Mouse (Mus musculus) cerebral cortex, adult 2 months (tissue): ENCODE data around the gene Tuba1a.

Experiments
- WGBS: fragments of 180-500 bp; shearing (Covaris S2); methylation state at CpG from one replicate; pipeline ENCODE4 v1.1.7; 2018; 5-methylcytosine and 5-hydroxymethylcytosine counted together

Gene Tuba1a

DNA sequence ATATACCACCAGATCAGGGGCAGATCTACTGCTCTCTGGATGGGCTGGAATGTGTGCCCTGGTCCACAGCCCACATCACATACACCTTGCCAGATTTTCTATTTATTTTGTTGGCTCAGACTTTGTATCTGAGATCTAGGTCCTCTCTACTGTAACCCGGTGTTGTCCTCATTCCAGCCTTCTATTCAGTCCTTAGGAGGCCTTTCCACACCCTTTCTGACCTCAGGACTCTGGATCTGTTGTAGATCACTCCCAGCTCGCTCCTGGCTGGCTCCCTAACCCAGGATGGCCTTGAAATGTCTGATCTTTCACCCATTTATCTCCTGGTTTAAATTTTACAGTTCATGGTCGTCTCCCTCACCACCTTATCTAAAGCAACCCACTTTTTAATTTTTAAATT is 28.8 kb downstream of the Tuba1a start:
- WGBS, result 90% methylated on average over 3 of the region's 3 CpGs

DNA sequence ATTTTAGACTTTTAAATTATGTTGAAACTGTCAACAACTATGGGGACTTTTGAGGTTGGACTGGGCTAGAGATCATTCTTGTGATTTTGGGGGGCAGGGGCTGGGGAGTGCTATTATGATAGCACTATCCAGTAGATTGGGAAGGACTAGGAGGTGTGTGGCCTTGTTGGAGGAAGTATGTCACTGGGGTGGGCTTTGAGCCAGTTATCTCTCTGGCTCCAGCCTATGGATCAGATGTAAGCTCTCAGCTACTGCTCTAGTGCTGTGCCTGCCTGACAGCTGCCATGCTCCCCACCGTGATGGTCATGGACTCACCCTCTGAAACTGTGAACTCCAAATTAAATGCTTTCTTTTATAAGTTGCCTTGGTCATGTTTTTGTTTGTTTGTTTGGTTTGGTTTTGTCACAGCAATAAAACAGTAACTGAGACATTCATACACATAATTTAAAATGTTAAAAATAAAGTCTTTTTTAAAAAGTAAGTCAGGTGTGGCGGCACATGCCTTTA is 30.4 kb downstream of the Tuba1a start:
- WGBS, result 83% methylated on average over 2 of the region's 2 CpGs

DNA sequence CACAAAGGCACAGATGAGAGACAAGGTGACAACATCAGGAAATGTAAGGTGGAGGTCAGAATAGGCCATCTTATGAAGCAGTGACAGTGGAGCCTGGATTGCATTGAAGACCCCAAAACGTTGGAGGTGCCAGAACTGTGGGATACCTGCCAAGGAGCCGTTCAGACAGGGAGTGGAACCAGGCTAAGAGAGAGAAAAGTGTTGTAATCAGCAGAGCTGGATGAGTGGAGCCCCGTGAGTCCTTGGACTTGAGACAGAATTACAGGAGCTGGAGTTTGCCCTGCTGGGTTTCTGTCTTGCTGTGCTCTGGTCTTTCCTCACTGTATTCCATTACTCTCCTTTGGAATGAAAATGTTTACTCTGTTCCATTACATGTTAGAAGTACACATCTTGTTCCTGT is 30.9 kb downstream of the Tuba1a start:
- WGBS, result 44% methylated on average over 3 of the region's 3 CpGs

DNA sequence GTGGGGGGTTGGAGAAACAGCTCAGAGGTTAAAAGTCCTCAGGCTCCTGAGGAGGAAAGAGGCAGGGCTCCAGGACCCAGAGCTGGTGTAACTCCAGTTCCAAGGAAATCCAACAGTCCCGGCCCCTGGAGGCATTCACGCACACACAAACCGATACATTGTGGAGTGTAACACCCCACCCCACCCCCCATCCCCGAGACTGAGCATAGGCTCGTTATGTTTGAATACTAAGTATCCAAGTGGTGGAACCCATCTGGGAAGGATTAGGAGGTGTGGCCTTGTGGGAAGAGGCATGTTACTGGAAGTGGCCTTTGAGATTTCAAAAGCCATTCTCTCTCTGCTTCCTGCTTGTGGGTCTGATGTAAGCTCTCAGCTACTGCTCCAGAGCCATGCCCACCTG is 32.0 kb downstream of the Tuba1a start:
- WGBS, result 69% methylated on average over 5 of the region's 5 CpGs

DNA sequence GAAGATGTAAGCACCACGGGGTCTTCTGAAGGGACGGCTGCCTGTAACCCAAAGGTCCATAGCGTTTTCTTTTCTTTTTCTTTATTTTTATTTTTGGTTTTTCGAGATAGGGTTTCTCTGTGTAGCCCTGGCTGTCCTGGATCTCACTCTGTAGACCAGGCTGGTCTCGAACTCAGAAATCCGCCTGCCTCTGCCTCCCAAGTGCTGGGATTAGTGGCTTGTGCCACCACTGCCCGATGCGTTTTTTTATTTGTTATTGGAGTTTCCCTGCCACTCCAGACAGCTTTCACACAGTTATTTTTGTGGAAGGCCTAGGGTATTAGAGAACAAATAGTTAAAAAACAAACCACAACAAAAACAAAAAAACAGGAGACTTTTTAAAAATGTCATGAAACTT is 35.0 kb downstream of the Tuba1a start:
- WGBS, result 13% methylated on average over 8 of the region's 8 CpGs

DNA sequence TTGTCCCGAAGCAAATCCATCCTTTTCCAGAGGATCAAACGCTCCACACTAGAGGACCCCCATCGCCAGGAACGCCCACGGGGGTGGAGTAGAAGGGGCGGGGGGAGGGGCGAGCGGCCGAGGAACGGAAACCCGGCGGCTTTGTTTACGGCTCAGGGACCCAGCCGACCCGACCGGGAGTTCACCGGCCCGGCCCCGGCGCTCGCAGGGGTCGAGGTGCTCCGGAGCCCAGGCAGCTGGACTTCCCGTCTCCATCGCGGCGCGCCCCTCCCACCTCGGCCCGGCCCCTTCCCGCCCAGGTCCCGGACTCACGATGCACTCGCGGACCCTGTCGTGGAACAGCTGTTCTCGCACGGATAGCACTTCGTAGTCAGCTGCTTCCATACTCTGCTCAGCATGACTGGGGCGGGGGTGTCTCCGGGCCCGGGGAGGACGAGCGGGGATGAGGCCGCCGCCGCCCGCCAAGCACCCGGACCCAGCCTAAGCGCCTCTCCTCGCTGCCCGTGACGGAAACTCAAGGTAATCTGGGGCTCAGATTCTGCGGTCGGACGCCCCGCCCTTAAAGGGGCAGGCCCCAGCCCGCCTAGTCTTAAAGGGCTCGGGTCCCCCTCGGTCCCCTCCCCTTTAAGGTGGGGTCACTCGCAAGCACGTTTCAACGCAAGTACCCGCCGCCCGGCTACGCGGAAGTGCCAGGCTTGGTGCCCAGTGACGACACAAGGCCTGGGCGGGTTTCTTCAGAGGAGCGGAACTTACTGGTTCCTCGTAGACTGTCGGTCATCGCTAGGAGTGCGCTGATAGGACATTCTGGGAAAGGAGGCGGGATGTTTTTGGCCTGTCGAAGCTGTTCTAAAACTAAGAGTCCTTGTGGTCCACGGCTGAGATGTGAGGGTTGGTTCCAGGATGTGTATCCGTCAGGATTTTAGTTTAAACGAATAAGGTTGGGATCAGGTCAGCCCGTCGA is 35.7 kb downstream of the Tuba1a start, which contains the start of gene Lmbr1l:
Lmbr1l (minus strand) TSS at position 694 of the 961 bp plus-strand sequence.
- WGBS, result under 1% methylated on average over 82 of the region's 82 CpGs

DNA sequence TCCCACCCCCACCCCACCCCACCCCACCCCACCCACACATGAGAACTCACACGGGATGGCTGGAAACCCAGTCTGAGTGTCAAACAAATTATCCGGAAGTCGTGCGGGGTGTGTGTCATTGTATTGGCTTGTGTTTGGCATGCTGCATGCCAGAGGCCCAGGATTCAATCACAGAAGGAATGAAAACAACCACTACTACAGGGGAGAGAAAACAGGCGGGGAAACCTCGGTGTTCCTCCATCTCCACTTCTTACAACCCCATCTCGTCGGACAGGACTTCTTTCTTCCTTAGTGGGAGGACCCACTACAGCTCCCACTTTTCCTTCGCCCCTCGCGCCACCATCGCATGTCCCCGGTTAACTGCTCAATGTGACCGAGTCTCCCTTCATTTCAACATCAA is 36.4 kb downstream of the Tuba1a start:
- under 1% methylated on average over 14 of the region's 14 CpGs for WGBS

DNA sequence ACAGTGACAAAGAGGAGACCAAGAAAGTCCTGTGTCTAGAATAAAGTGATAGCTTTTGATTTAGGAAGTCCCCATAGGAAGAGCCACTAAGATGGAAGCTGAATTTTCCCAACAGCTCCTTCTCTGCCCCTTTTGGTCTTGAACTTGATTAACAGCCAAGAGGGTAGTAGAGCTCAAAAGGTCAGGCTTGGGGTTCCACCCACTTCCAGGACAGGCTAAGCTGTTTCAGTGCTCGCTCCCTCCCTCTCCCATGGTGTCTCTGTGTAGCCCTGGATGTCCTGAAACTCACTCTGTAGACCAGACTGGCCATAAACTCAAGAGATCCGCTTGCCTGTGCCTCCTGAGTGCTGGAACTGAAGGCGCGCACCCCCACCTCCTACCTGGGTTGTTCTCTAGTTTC is 37.5 kb downstream of the Tuba1a start:
- WGBS, result 94% methylated on average over 4 of the region's 4 CpGs

DNA sequence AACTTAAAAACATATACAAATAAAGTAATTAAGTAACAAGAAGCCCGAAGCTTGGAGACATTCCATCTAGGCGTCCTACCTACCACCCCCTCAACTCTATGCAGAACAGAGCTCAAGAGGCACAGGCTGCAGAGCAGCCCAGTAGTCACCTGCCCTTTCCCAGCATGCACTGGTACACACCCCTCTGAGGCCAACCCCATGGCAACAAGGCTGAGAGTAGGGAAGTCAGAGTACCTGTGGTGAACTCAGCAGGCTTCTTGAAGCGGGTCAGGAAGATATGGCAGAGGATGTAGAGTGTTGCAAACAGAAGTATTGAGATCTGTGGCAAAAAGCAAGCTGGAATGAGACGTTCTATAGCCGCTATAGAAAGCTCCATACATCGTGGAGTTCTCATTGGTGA is 38.6 kb downstream of the Tuba1a start:
- 84% methylated on average over 6 of the region's 6 CpGs for WGBS

DNA sequence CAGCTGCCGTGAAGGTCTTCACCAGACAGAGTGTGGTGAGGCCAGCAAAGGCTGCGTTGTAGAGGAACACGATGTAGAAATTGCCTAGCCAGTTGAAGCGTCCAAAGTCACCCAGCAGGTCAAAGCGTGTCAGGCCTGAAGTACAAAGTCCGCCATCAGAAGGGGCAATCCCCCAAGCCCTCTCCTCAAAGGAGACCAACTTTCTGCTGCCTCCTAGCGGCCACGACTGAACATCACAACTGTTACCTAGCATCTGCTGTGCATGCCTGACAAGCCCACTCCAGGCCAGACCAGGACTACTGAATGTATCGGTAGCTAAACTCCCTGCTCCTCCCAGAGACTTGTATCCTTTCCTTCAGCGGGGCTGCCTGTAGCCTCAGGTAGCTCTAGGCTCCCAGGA is 48.8 kb downstream of the Tuba1a start:
- WGBS, result 50% methylated on average over 10 of the region's 10 CpGs

DNA sequence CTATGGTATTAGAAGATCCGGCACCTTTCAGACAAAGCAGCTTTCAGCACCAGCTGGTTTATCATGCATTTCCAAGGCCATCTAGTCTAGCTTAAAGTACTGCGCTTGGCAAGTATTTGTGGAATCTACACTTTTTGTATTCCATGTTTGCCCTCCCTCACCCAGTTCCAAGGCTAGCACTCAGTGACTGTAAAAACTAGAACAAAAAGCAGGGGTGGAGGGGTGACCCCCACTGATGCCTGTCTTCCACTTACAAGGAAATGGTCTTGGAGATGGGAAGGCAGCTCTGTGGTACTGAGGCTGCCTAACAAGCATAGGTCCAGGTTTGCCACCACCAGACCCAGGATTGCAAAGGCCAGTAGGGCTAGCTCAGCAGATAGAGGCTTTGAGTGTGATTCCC is 50.9 kb downstream of the Tuba1a start:
- WGBS, result 86% methylated on average over 2 of the region's 2 CpGs

DNA sequence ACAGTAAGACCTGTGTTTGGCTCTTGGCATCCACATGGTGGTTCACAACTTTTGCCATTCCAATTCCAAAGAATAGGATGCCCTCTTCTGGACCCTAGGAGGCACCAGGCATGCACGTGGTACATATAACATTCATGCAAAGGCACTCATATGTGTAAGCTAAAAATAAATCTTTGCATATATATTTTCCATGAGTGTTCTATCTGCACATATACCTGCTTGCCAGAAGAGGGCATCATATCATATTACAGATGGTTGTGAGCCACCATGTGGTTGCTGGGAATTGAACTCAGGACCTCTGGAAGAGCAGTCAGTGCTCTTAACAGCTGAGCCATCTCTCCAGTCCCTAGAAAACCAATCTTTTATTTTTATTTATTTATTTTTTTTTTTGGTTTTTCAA is 52.0 kb downstream of the Tuba1a start:
- 55% methylated on average over 1 of the region's 1 CpGs for WGBS
